Mouse (Mus musculus): ENCODE measurements around the gene Cracr2b.

DNA sequence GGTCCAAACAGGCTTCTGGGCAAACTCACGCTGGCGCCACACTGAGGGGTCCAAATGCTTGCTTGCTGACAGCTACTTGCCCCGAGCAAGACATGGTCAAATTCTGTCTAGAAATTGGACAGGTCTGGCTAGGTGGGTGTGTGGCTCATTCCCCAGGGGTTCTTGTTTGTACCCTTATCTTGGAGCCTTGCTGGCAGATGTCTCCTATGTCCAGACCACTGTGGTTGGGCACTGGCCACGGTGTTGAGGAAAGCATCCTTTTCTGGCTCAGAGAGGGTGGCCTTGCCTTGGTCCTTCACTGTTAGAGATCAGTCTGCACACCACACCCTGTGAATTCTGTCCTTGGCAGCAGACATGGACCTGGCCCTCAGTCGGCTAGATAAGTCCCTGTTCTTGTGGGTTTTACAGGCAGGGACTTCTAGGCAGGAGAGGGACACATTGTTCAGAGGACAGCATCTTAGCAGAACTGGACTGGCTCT, 17.4 kb downstream of the Cracr2b start:
- TF ChIP-seq CTCF (IDR thresholded peaks at IDR 0.05; ENCODE audit: control insufficient read depth, insufficient read depth, insufficient read length): no peak
- no peak for TF ChIP-seq USF1 (IDR thresholded peaks at IDR 0.05; ENCODE audit: low read depth)
- no peak for TF ChIP-seq CEBPB (IDR thresholded peaks at IDR 0.05; ENCODE audit: low read depth)
- no peak for TF ChIP-seq MAX (IDR thresholded peaks at IDR 0.05)

Data from C2C12 (cell line).